Mouse (Mus musculus) gastrocnemius, adult 2 months (tissue): ENCODE measurements around the gene Trim8. TPM values are rescaled to one million over a fixed set of nuclear protein-coding genes. Genes with fewer than 3 reads are reported as not detected.

Experiments used
- DNase-seq: peaks from one replicate; pipeline ENCODE4 v3.0.0; 2022
- H3K27ac ChIP-seq: fragments of 200-600 bp; 2 replicates; pipeline ENCODE4 v1.8.1; 2022; ENCODE audit warnings: mild to moderate bottlenecking
- H3K4me3 ChIP-seq: fragments of 200-600 bp; 2 replicates; pipeline ENCODE4 v1.8.1; 2022; ENCODE audit warnings: mild to moderate bottlenecking, moderate library complexity
- CTCF ChIP-seq: fragments of 200-600 bp; IDR thresholded peaks from 2 replicates; pipeline ENCODE4 v1.8.1; 2022; ENCODE audit warnings: antibody characterized with exemption, mild to moderate bottlenecking, moderate library complexity
- intact Hi-C: fragments of 180-260 bp; cut with DNase I; formaldehyde crosslinking; loops from one replicate; pipeline ENCODE4 v1.15.1; 2025
- total RNA-seq, 2 experiments: library from RNA; stranded (reverse); gene quantifications; 2 replicates each; pipeline ENCODE4 v1.2.3; 2021

Gene Trim8
- total RNA-seq, 2 experiments from 2014 or later = 20.2 to 20.7 TPM

GRCm38 (mm10) chr19:46532031-46532688, 30.7 kb downstream of the Trim8 start:
- DNase-seq = no peak
- peak overlapping the region; percentile 24; the same call in 1 of the 2 replicates for H3K27ac ChIP-seq
- TF ChIP-seq CTCF = no peak
- intact Hi-C loops = no loop called here
- H3K4me3 ChIP-seq = no peak overlapping the region

GRCm38 (mm10) chr19:46533066-46533465, 31.6 kb downstream of the Trim8 start:
- no peak for TF ChIP-seq CTCF
- intact Hi-C loops = no loop called here
- H3K27ac ChIP-seq = no peak overlapping the region
- H3K4me3 ChIP-seq = no peak overlapping the region
- no peak for DNase-seq

GRCm38 (mm10) chr19:46533525-46533924, 32.0 kb downstream of the Trim8 start:
- DNase-seq = no peak
- intact Hi-C loops = no loop called here
- no peak overlapping the region for H3K27ac ChIP-seq

GRCm38 (mm10) chr19:46534542-46535098, 33.1 kb downstream of the Trim8 start:
- no peak for TF ChIP-seq CTCF
- no peak for DNase-seq
- intact Hi-C loops = no loop called here
- no peak overlapping the region for H3K27ac ChIP-seq
- H3K4me3 ChIP-seq = no peak overlapping the region

More at GRCm38 (mm10) chr19:46533525-46533924, 32.0 kb downstream of the Trim8 start:
- no peak overlapping the region for H3K4me3 ChIP-seq
- TF ChIP-seq CTCF = no peak

GRCm38 (mm10) chr19:46537357-46537756, 35.9 kb downstream of the Trim8 start:
- H3K4me3 ChIP-seq = no peak overlapping the region
- intact Hi-C loops = no loop called here
- H3K27ac ChIP-seq = no peak overlapping the region
- TF ChIP-seq CTCF = no peak
- DNase-seq = no peak

- H3K4me3 ChIP-seq = no peak overlapping the region
- no peak overlapping the region for H3K27ac ChIP-seq
- TF ChIP-seq CTCF = peak; percentile 48
- intact Hi-C loops = no loop called here
- DNase-seq = no peak
Measured at GRCm38 (mm10) chr19:46538213-46538612, 36.7 kb downstream of the Trim8 start.

GRCm38 (mm10) chr19:46542750-46543149, 41.2 kb downstream of the Trim8 start:
- intact Hi-C loops = no loop called here
- no peak overlapping the region for H3K4me3 ChIP-seq
- H3K27ac ChIP-seq = no peak overlapping the region
- no peak for DNase-seq
- TF ChIP-seq CTCF = no peak

GRCm38 (mm10) chr19:46547565-46547964, 46.1 kb downstream of the Trim8 start:
- no peak for DNase-seq
- H3K27ac ChIP-seq = no peak overlapping the region
- no peak overlapping the region for H3K4me3 ChIP-seq
- intact Hi-C loops = no loop called here
- no peak for TF ChIP-seq CTCF

- no peak overlapping the region for H3K4me3 ChIP-seq
- intact Hi-C loops = no loop called here
- DNase-seq = no peak
- no peak for TF ChIP-seq CTCF
- H3K27ac ChIP-seq = no peak overlapping the region
Measured at GRCm38 (mm10) chr19:46548110-46548509, 46.6 kb downstream of the Trim8 start.

GRCm38 (mm10) chr19:46550385-46550784, 48.9 kb downstream of the Trim8 start:
- intact Hi-C loops = no loop called here
- no peak for DNase-seq
- TF ChIP-seq CTCF = no peak
- no peak overlapping the region for H3K4me3 ChIP-seq
- no peak overlapping the region for H3K27ac ChIP-seq

GRCm38 (mm10) chr19:46552496-46552895, 51.0 kb downstream of the Trim8 start:
- Histone ChIP-seq H3K4me3 (no peak overlapping the region), H3K27ac (no peak overlapping the region)
- DNase-seq = no peak
- no peak for TF ChIP-seq CTCF
- intact Hi-C loops = no loop called here

GRCm38 (mm10) chr19:46553541-46553955, 52.0 kb downstream of the Trim8 start:
- peak; percentile 71 for DNase-seq
- Histone ChIP-seq H3K4me3 (no peak overlapping the region), H3K27ac (no peak overlapping the region)
- TF ChIP-seq CTCF = no peak
- intact Hi-C loops = no loop called here

- no peak for TF ChIP-seq CTCF
- intact Hi-C loops = no loop called here
- Histone ChIP-seq H3K27ac (no peak overlapping the region), H3K4me3 (no peak overlapping the region)
- DNase-seq = no peak
Measured at GRCm38 (mm10) chr19:46558009-46558408, 56.5 kb downstream of the Trim8 start.

GRCm38 (mm10) chr19:46558631-46559030, 57.1 kb downstream of the Trim8 start:
- Histone ChIP-seq H3K27ac (no peak overlapping the region), H3K4me3 (no peak overlapping the region)
- no peak for TF ChIP-seq CTCF
- intact Hi-C loops = no loop called here
- no peak for DNase-seq
